Mouse (Mus musculus) intestine, embryonic 15.5 days (tissue): ENCODE data around the gene Pan2. TPM values are rescaled to one million over a fixed set of nuclear protein-coding genes. Genes with fewer than 3 reads are reported as not detected.

Experiments used
- ATAC-seq: fragments of 200-750 bp; cut with Nextera tagmentation; 2 replicates; pipeline ENCODE4 v1.8.0; 2017; ENCODE audit warnings: moderate TSS enrichment, moderate library complexity
- H3K27ac ChIP-seq: fragments of 300-500 bp; sonication (generic); 2 replicates; pipeline ENCODE4 v1.5.1; 2015; ENCODE audit warnings: mild to moderate bottlenecking, inconsistent platforms
- H3K27me3 ChIP-seq: fragments of 300-500 bp; sonication (generic); replicated peaks from 2 replicates; pipeline ENCODE4 v1.6.1; 2015; ENCODE audit warnings: inconsistent platforms
- H3K36me3 ChIP-seq: fragments of 300-500 bp; sonication (generic); 2 replicates; pipeline ENCODE4 v1.6.1; 2015; ENCODE audit warnings: inconsistent platforms
- H3K4me1 ChIP-seq: fragments of 300-500 bp; sonication (generic); replicated peaks from 2 replicates; pipeline ENCODE4 v1.6.1; 2015; ENCODE audit warnings: inconsistent platforms
- H3K4me2 ChIP-seq: fragments of 300-500 bp; sonication (generic); replicated peaks from 2 replicates; pipeline ENCODE4 v1.6.1; 2015; ENCODE audit warnings: mild to moderate bottlenecking, inconsistent platforms
- H3K4me3 ChIP-seq: fragments of 300-500 bp; sonication (generic); replicated peaks from 2 replicates; pipeline ENCODE4 v1.5.1; 2015; ENCODE audit warnings: inconsistent platforms
- H3K9ac ChIP-seq: fragments of 300-500 bp; sonication (generic); 2 replicates; pipeline ENCODE4 v1.6.1; 2015; ENCODE audit warnings: inconsistent platforms
- H3K9me3 ChIP-seq: fragments of 300-500 bp; sonication (generic); 2 replicates; pipeline ENCODE4 v1.6.1; 2016; ENCODE audit warnings: inconsistent platforms
- WGBS: fragments of 180-500 bp; shearing (Covaris S2); methylation state at CpG from one replicate; pipeline ENCODE4 v1.1.7; 2015; 5-methylcytosine and 5-hydroxymethylcytosine counted together
- polyA plus RNA-seq: library from polyadenylated mRNA; unstranded; fragments of >200 nt; fragmentation: Nextera tagmentation; extraction: Ambion mirVana; gene quantifications from 2 replicates; pipeline ENCODE4 v1.2.1, GENCODE M21; 2015

Pan2 gene
- polyA plus RNA-seq, 1 experiment from 2014 or later: 26.2 TPM

- 66% methylated on average over 6 of the region's 6 CpGs for WGBS
- Histone ChIP-seq H3K27me3 (no peaks in the 10 kb centered on the region), H3K9ac (no peak overlapping the region), H3K4me1 (peaks cover 15% of the 10 kb centered on the region), H3K4me2 (no peak overlapping the region), H3K4me3 (no peak overlapping the region), H3K9me3 (no peaks in the 10 kb centered on the region), H3K36me3 (no peaks in the 10 kb centered on the region), H3K27ac (no peak overlapping the region)
- ATAC-seq: no peak
Observed at GRCm38 (mm10) chr10:128370021-128370420, 66.9 kb downstream of the Pan2 start.

- Histone ChIP-seq H3K27me3 (no peaks in the 10 kb centered on the region), H3K4me3 (no peak overlapping the region), H3K27ac (no peak overlapping the region), H3K9ac (no peak overlapping the region), H3K9me3 (no peaks in the 10 kb centered on the region), H3K4me1 (peaks cover 15% of the 10 kb centered on the region), H3K36me3 (no peaks in the 10 kb centered on the region), H3K4me2 (no peak overlapping the region)
- peak; percentile 22; the same call in 1 of the 2 replicates for ATAC-seq
- WGBS: 38% methylated on average over 4 of the region's 4 CpGs
Observed at GRCm38 (mm10) chr10:128370601-128371000, 67.5 kb downstream of the Pan2 start.

Other genes with a start within 250 kb of the Pan2 start
- 482 and 586 TPM in 2 replicates for gene Ptges3, start 244.4 kb upstream of the Pan2 start, polyA plus RNA-seq
- gene Atp5b, start 220.1 kb upstream of the Pan2 start, polyA plus RNA-seq: 3,029 and 3,109 TPM in 2 replicates
- gene Baz2a, start 211.8 kb upstream of the Pan2 start, polyA plus RNA-seq: 11.7 and 12.5 TPM in 2 replicates
- 24.8 and 27.0 TPM in 2 replicates for gene Rbms2, start 123.0 kb upstream of the Pan2 start, polyA plus RNA-seq
- gene Gls2, start 108.9 kb upstream of the Pan2 start, polyA plus RNA-seq: 1.8 and 3.3 TPM in 2 replicates
- 34.8 and 35.9 TPM in 2 replicates for gene Spryd4, start 91.5 kb upstream of the Pan2 start, polyA plus RNA-seq
- gene Mip, start 77.5 kb upstream of the Pan2 start, polyA plus RNA-seq: 0.19 TPM in 1 of 2 replicates, not detected in the other
- gene Timeless, start 71.3 kb upstream of the Pan2 start, polyA plus RNA-seq: 40.8 and 41.3 TPM in 2 replicates
- gene Apon, start 49.2 kb upstream of the Pan2 start, polyA plus RNA-seq: 0.26 and 0.35 TPM in 2 replicates
- gene Apof, start 34.7 kb upstream of the Pan2 start, polyA plus RNA-seq: 1.6 and 2.9 TPM in 2 replicates
- gene Stat2, start 32.8 kb upstream of the Pan2 start, polyA plus RNA-seq: 15.1 and 15.4 TPM in 2 replicates
- gene Il23a, start 4.6 kb upstream of the Pan2 start, polyA plus RNA-seq: 0.21 and 0.31 TPM in 2 replicates
- gene Cnpy2, start 19.1 kb downstream of the Pan2 start, polyA plus RNA-seq: 303 and 328 TPM in 2 replicates
- 269 and 282 TPM in 2 replicates for gene Cs, start 34.4 kb downstream of the Pan2 start, polyA plus RNA-seq
- gene Coq10a, start 65.7 kb downstream of the Pan2 start, polyA plus RNA-seq: 13.7 TPM in 2 replicates
- gene Ankrd52, start 73.8 kb downstream of the Pan2 start, polyA plus RNA-seq: 10.0 and 11.5 TPM in 2 replicates
- 114 and 141 TPM in 2 replicates for gene Slc39a5, start 97.9 kb downstream of the Pan2 start, polyA plus RNA-seq
- gene Nabp2, start 108.2 kb downstream of the Pan2 start, polyA plus RNA-seq: 87.9 and 97.1 TPM in 2 replicates
- gene Rnf41, start 108.3 kb downstream of the Pan2 start, polyA plus RNA-seq: 36.6 and 37.5 TPM in 2 replicates
- gene Smarcc2, start 155.9 kb downstream of the Pan2 start, polyA plus RNA-seq: 62.5 TPM in 2 replicates
- 1,676 and 1,825 TPM in 2 replicates for gene Myl6, start 190.8 kb downstream of the Pan2 start, polyA plus RNA-seq
- gene Myl6b, start 195.3 kb downstream of the Pan2 start, polyA plus RNA-seq: 2.4 and 2.7 TPM in 2 replicates
- 28.4 and 29.3 TPM in 2 replicates for gene Esyt1, start 222.5 kb downstream of the Pan2 start, polyA plus RNA-seq
- 14.5 and 15.2 TPM in 2 replicates for gene Zc3h10, start 244.4 kb downstream of the Pan2 start, polyA plus RNA-seq
- 3,667 and 3,915 TPM in 2 replicates for gene Rpl41, start 246.0 kb downstream of the Pan2 start, polyA plus RNA-seq